Mouse (Mus musculus) gastrocnemius, postnatal 36 days (tissue): Measurements from ENCODE around the gene Cadm2. TPM values are rescaled to one million over a fixed set of nuclear protein-coding genes. Genes with fewer than 3 reads are reported as not detected.

Source experiments
- DNase-seq, 2 experiments: peaks; one replicate each; pipeline ENCODE4 v3.0.0; 2022
- intact Hi-C: fragments of 180-260 bp; cut with DNase I; formaldehyde crosslinking; loops from one replicate; pipeline ENCODE4 v1.15.1; 2025
- total RNA-seq, 2 experiments: library from RNA; stranded (reverse); gene quantifications; 2 replicates each; pipeline ENCODE4 v1.2.3; 2021

The Cadm2 gene
- total RNA-seq, 2 experiments from 2014 or later, result 0.36 to 0.42 TPM

- intact Hi-C loops, result no loop called here
- no peak for DNase-seq
These were observed 848.8 kb downstream of the Cadm2 start for GRCm38 (mm10) chr16:66771883-66772282.

GRCm38 (mm10) chr16:66769545-66769944, 851.2 kb downstream of the Cadm2 start:
- intact Hi-C loops, result no loop called here
- no peak for DNase-seq

- no peak for DNase-seq
- intact Hi-C loops, result no loop called here
These were observed 851.9 kb downstream of the Cadm2 start for GRCm38 (mm10) chr16:66768684-66769389.

GRCm38 (mm10) chr16:66761546-66762473, 858.9 kb downstream of the Cadm2 start:
- intact Hi-C loops, result no loop called here
- no peak for DNase-seq

GRCm38 (mm10) chr16:66748533-66748932, 872.2 kb downstream of the Cadm2 start:
- no peak for DNase-seq
- intact Hi-C loops, result no loop called here

GRCm38 (mm10) chr16:66731212-66731611, 889.5 kb downstream of the Cadm2 start:
- intact Hi-C loops, result no loop called here
- no peak for DNase-seq

GRCm38 (mm10) chr16:66706476-66706875, 914.2 kb downstream of the Cadm2 start:
- intact Hi-C loops, result no loop called here
- DNase-seq, result no peak

GRCm38 (mm10) chr16:66694783-66695182, 925.9 kb downstream of the Cadm2 start:
- DNase-seq, result no peak
- intact Hi-C loops, result no loop called here

GRCm38 (mm10) chr16:66677241-66677640, 943.5 kb downstream of the Cadm2 start:
- intact Hi-C loops, result no loop called here
- DNase-seq, result no peak

- no peak for DNase-seq
These were observed 969.7 kb downstream of the Cadm2 start for GRCm38 (mm10) chr16:66651013-66651362.

GRCm38 (mm10) chr16:66650348-66651012, 970.2 kb downstream of the Cadm2 start:
- intact Hi-C loops, result no loop called here

More at GRCm38 (mm10) chr16:66651013-66651362, 969.7 kb downstream of the Cadm2 start:
- intact Hi-C loops, result no loop called here

GRCm38 (mm10) chr16:66647798-66648197, 972.9 kb downstream of the Cadm2 start:
- no peak for DNase-seq
- intact Hi-C loops, result no loop called here

More at GRCm38 (mm10) chr16:66650348-66651012, 970.2 kb downstream of the Cadm2 start:
- DNase-seq, result no peak

- intact Hi-C loops, result no loop called here
- DNase-seq, result no peak
These were observed 977.1 kb downstream of the Cadm2 start for GRCm38 (mm10) chr16:66643606-66644005.

- intact Hi-C loops, result no loop called here
These were observed 993.2 kb downstream of the Cadm2 start for GRCm38 (mm10) chr16:66627527-66627926.

GRCm38 (mm10) chr16:66622423-66622822, 998.3 kb downstream of the Cadm2 start:
- DNase-seq, result no peak
- intact Hi-C loops, result no loop called here

More at GRCm38 (mm10) chr16:66627527-66627926, 993.2 kb downstream of the Cadm2 start:
- DNase-seq, result no peak

- intact Hi-C loops, result no loop called here
These were observed 1008.1 kb downstream of the Cadm2 start for GRCm38 (mm10) chr16:66612624-66613023.

More at GRCm38 (mm10) chr16:66612624-66613023, 1008.1 kb downstream of the Cadm2 start:
- DNase-seq, result no peak
